Mouse (Mus musculus) neural tube, embryonic 11.5 days (tissue): ENCODE data around the gene Tet3. TPM values are rescaled to one million over a fixed set of nuclear protein-coding genes. Genes with fewer than 3 reads are reported as not detected.
A peak's percentile ranks its signal among the peaks of the same experiment; 100 is the strongest.

Experiments
- ATAC-seq: fragments of 200-750 bp; cut with Nextera tagmentation; 2 replicates; pipeline ENCODE4 v1.8.0; 2017; ENCODE audit warnings: moderate number of reproducible peaks, mild to moderate bottlenecking, moderate TSS enrichment, moderate library complexity; ENCODE audit not compliant: insufficient read depth, low FRiP score, low TSS enrichment
- DNase-seq: peaks from one replicate; pipeline ENCODE4 v3.0.0-alpha.2; 2015; ENCODE audit warnings: low spot score
- H3K27ac ChIP-seq: fragments of 300-500 bp; sonication (generic); 2 replicates; pipeline ENCODE4 v1.5.1; 2014; ENCODE audit warnings: low read depth, mild to moderate bottlenecking, low read length
- H3K27me3 ChIP-seq: fragments of 300-500 bp; sonication (generic); 2 replicates; pipeline ENCODE4 v1.6.1; 2014; ENCODE audit warnings: mild to moderate bottlenecking, low read length, mixed read lengths; ENCODE audit not compliant: control insufficient read depth, insufficient read depth
- H3K36me3 ChIP-seq: fragments of 300-500 bp; sonication (generic); 2 replicates; pipeline ENCODE4 v1.6.1; 2014; ENCODE audit warnings: mild to moderate bottlenecking, low read length, moderate library complexity, mixed read lengths; ENCODE audit not compliant: control insufficient read depth, insufficient read depth
- H3K4me1 ChIP-seq: fragments of 300-500 bp; sonication (generic); 2 replicates; pipeline ENCODE4 v1.6.1; 2014; ENCODE audit warnings: low read length, mixed read lengths; ENCODE audit not compliant: control insufficient read depth, insufficient read depth
- H3K4me2 ChIP-seq: fragments of 300-500 bp; sonication (generic); 2 replicates; pipeline ENCODE4 v1.6.1; 2014; ENCODE audit warnings: low read depth, mild to moderate bottlenecking, moderate library complexity
- H3K4me3 ChIP-seq: fragments of 300-500 bp; sonication (generic); 2 replicates; pipeline ENCODE4 v1.5.1; 2014; ENCODE audit warnings: low read depth, low read length
- H3K9ac ChIP-seq: fragments of 300-500 bp; sonication (generic); 2 replicates; pipeline ENCODE4 v1.6.1; 2014; ENCODE audit warnings: mild to moderate bottlenecking, low read length
- H3K9me3 ChIP-seq: fragments of 300-500 bp; sonication (generic); 2 replicates; pipeline ENCODE4 v1.6.1; 2016; ENCODE audit warnings: low read length; ENCODE audit not compliant: control insufficient read depth
- WGBS: fragments of 180-500 bp; shearing (Covaris S2); extraction: QIAGEN DNeasy Blood & Tissue Kit; methylation state at CpG from one replicate; pipeline ENCODE4 v1.1.7; 2014; 5-methylcytosine and 5-hydroxymethylcytosine counted together
- polyA plus RNA-seq: library from polyadenylated mRNA; unstranded; fragments of >200 nt; fragmentation: Nextera tagmentation; extraction: Ambion mirVana; gene quantifications from 2 replicates; pipeline ENCODE4 v1.2.1, GENCODE M21; 2014

The Tet3 gene
- polyA plus RNA-seq, 1 experiment from 2014 or later = 47.3 TPM

GRCm38 (mm10) chr6:83499078-83499477 is 40.2 kb upstream of the Tet3 start:
- ATAC-seq (no peak), DNase-seq (no peak)
- H3K9ac ChIP-seq = no peak overlapping the region
- H3K36me3 ChIP-seq = no peaks in the 10 kb centered on the region; the same call in 1 of the 2 replicates
- H3K4me3 ChIP-seq = no peak overlapping the region
- WGBS = 94% methylated on average over 10 of the region's 10 CpGs
- no peak overlapping the region for H3K27ac ChIP-seq
- H3K4me2 ChIP-seq = no peak overlapping the region
- H3K27me3 ChIP-seq = no peaks in the 10 kb centered on the region
- H3K9me3 ChIP-seq = no peaks in the 10 kb centered on the region
- H3K4me1 ChIP-seq = no peaks in the 10 kb centered on the region

GRCm38 (mm10) chr6:83496753-83497710 is 38.1 kb upstream of the Tet3 start:
- WGBS = 88% methylated on average over 22 of the region's 22 CpGs
- Histone ChIP-seq H3K36me3 (no peaks in the 10 kb centered on the region; the same call in 1 of the 2 replicates), H3K4me3 (no peak overlapping the region), H3K9ac (no peak overlapping the region), H3K4me1 (no peaks in the 10 kb centered on the region), H3K4me2 (no peak overlapping the region), H3K27me3 (no peaks in the 10 kb centered on the region), H3K9me3 (no peaks in the 10 kb centered on the region), H3K27ac (no peak overlapping the region)
- ATAC-seq (no peak), DNase-seq (no peak)

- no peaks in the 10 kb centered on the region for H3K4me1 ChIP-seq
- H3K27ac ChIP-seq = no peak overlapping the region
- WGBS = 96% methylated on average over 9 of the region's 9 CpGs
- no peaks in the 10 kb centered on the region for H3K27me3 ChIP-seq
- H3K9me3 ChIP-seq = no peaks in the 10 kb centered on the region
- H3K4me2 ChIP-seq = no peak overlapping the region
- no peak overlapping the region for H3K9ac ChIP-seq
- no peak overlapping the region for H3K4me3 ChIP-seq
- DNase-seq (no peak), ATAC-seq (no peak)
- no peaks in the 10 kb centered on the region; the same call in 1 of the 2 replicates for H3K36me3 ChIP-seq
Measured at GRCm38 (mm10) chr6:83496009-83496752, 37.3 kb upstream of the Tet3 start.

- 85% methylated on average over 4 of the region's 4 CpGs for WGBS
- Histone ChIP-seq H3K9ac (no peak overlapping the region), H3K9me3 (no peaks in the 10 kb centered on the region), H3K4me1 (no peaks in the 10 kb centered on the region), H3K36me3 (peaks cover 3% of the 10 kb centered on the region), H3K4me3 (no peak overlapping the region), H3K27me3 (no peaks in the 10 kb centered on the region), H3K4me2 (no peak overlapping the region), H3K27ac (no peak overlapping the region)
- no peak for ATAC-seq
- DNase-seq = no peak
Measured at GRCm38 (mm10) chr6:83490622-83491021, 31.7 kb upstream of the Tet3 start.

- Histone ChIP-seq H3K27ac (no peak overlapping the region), H3K4me2 (no peak overlapping the region), H3K9ac (no peak overlapping the region), H3K27me3 (no peaks in the 10 kb centered on the region), H3K4me1 (no peaks in the 10 kb centered on the region), H3K4me3 (no peak overlapping the region), H3K36me3 (peaks cover 3% of the 10 kb centered on the region), H3K9me3 (no peaks in the 10 kb centered on the region)
- no peak for ATAC-seq
- DNase-seq = no peak
- WGBS = 93% methylated on average over 5 of the region's 5 CpGs
Measured at GRCm38 (mm10) chr6:83488200-83488599, 29.3 kb upstream of the Tet3 start.

- no peaks in the 10 kb centered on the region for H3K9me3 ChIP-seq
- no peaks in the 10 kb centered on the region for H3K4me1 ChIP-seq
- no peaks in the 10 kb centered on the region for H3K27me3 ChIP-seq
- 89% methylated on average over 4 of the region's 4 CpGs for WGBS
- no peak overlapping the region for H3K27ac ChIP-seq
- no peak overlapping the region for H3K4me2 ChIP-seq
- DNase-seq (no peak), ATAC-seq (no peak)
- H3K9ac ChIP-seq = no peak overlapping the region
- peaks cover 3% of the 10 kb centered on the region for H3K36me3 ChIP-seq
- no peak overlapping the region for H3K4me3 ChIP-seq
Measured at GRCm38 (mm10) chr6:83487298-83487697, 28.4 kb upstream of the Tet3 start.

GRCm38 (mm10) chr6:83485854-83486253 is 27.0 kb upstream of the Tet3 start:
- DNase-seq = no peak

GRCm38 (mm10) chr6:83483776-83484175 is 24.9 kb upstream of the Tet3 start:
- DNase-seq (no peak), ATAC-seq (no peak)
- peaks cover 4% of the 10 kb centered on the region for H3K36me3 ChIP-seq
- no peak overlapping the region for H3K27ac ChIP-seq
- H3K9me3 ChIP-seq = no peaks in the 10 kb centered on the region
- H3K4me1 ChIP-seq = no peaks in the 10 kb centered on the region
- WGBS = 93% methylated on average over 7 of the region's 7 CpGs
- no peaks in the 10 kb centered on the region for H3K27me3 ChIP-seq
- no peak overlapping the region for H3K4me2 ChIP-seq
- H3K4me3 ChIP-seq = no peak overlapping the region
- peak overlapping the region; percentile 18; the same call in 1 of the 2 replicates for H3K9ac ChIP-seq

More at GRCm38 (mm10) chr6:83485854-83486253, 27.0 kb upstream of the Tet3 start:
- Histone ChIP-seq H3K4me2 (no peak overlapping the region), H3K27me3 (no peaks in the 10 kb centered on the region), H3K4me3 (no peak overlapping the region), H3K4me1 (no peaks in the 10 kb centered on the region), H3K27ac (no peak overlapping the region), H3K9me3 (no peaks in the 10 kb centered on the region), H3K9ac (no peak overlapping the region), H3K36me3 (peaks cover 5% of the 10 kb centered on the region)
- WGBS = 80% methylated on average over 4 of the region's 4 CpGs
- no peak for ATAC-seq
